Mouse (Mus musculus) kidney, postnatal 4 days (tissue): Measurements from ENCODE around the gene Rtel1.
A peak's percentile ranks its signal among the peaks of the same experiment; 100 is the strongest.

Experiments
- DNase-seq, 2 experiments: peaks; one replicate each; pipeline ENCODE4 v3.0.0; 2021; ENCODE audit warnings: mixed read lengths in 2 of 2

The Rtel1 gene

GRCm38 (mm10) chr2:181332542-181332941 lies 13.0 kb downstream of the Rtel1 start:
- no peak for DNase-seq

GRCm38 (mm10) chr2:181334023-181334422 lies 14.5 kb downstream of the Rtel1 start:
- peak; percentile 81 for DNase-seq

GRCm38 (mm10) chr2:181340426-181340825 lies 20.9 kb downstream of the Rtel1 start:
- no peak for DNase-seq

GRCm38 (mm10) chr2:181342766-181343165 lies 23.2 kb downstream of the Rtel1 start:
- DNase-seq: no peak

- DNase-seq: no peak
Measured at GRCm38 (mm10) chr2:181356780-181357179, 37.2 kb downstream of the Rtel1 start.

- no peak for DNase-seq
Measured at GRCm38 (mm10) chr2:181363946-181364345, 44.4 kb downstream of the Rtel1 start.

- no peak for DNase-seq
Measured at GRCm38 (mm10) chr2:181364487-181364859, 44.9 kb downstream of the Rtel1 start.

GRCm38 (mm10) chr2:181364860-181365596 lies 45.5 kb downstream of the Rtel1 start, which contains the start of the genes Zgpat and Arfrp1:
TSS of gene Zgpat (plus strand) at chr2:181364928.
TSS of gene Arfrp1 (minus strand) at chr2:181365404.
- DNase-seq: peak; percentile 90 to 95

- DNase-seq: peak in 1 of 2 experiments; percentile 50
Measured at GRCm38 (mm10) chr2:181365655-181366075, 46.1 kb downstream of the Rtel1 start.

GRCm38 (mm10) chr2:181370001-181370400 lies 50.5 kb downstream of the Rtel1 start:
- DNase-seq: no peak

GRCm38 (mm10) chr2:181375787-181376186 lies 56.2 kb downstream of the Rtel1 start:
- no peak for DNase-seq

- DNase-seq: no peak
Measured at GRCm38 (mm10) chr2:181377230-181377629, 57.7 kb downstream of the Rtel1 start.

GRCm38 (mm10) chr2:181378701-181379100 lies 59.2 kb downstream of the Rtel1 start:
- DNase-seq: no peak

- DNase-seq: no peak
Measured at GRCm38 (mm10) chr2:181379778-181380177, 60.2 kb downstream of the Rtel1 start, which contains the start of gene Lime1. TSS of gene Lime1 (plus strand) at chr2:181380078.

- DNase-seq: peak in 1 of 2 experiments; percentile 18
Measured at GRCm38 (mm10) chr2:181380251-181380650, 60.7 kb downstream of the Rtel1 start.

- no peak for DNase-seq
Measured at GRCm38 (mm10) chr2:181381107-181381506, 61.6 kb downstream of the Rtel1 start.

GRCm38 (mm10) chr2:181381631-181382306 lies 62.2 kb downstream of the Rtel1 start:
- DNase-seq: no peak

GRCm38 (mm10) chr2:181384463-181384862 lies 64.9 kb downstream of the Rtel1 start:
- DNase-seq: peak in 1 of 2 experiments; percentile 6

- DNase-seq: peak; percentile 50 to 66
Measured at GRCm38 (mm10) chr2:181384919-181385391, 65.4 kb downstream of the Rtel1 start.

GRCm38 (mm10) chr2:181385885-181386284 lies 66.3 kb downstream of the Rtel1 start:
- DNase-seq: peak; percentile 47 to 61

GRCm38 (mm10) chr2:181386663-181387210 lies 67.2 kb downstream of the Rtel1 start:
- no peak for DNase-seq

- DNase-seq: no peak
Measured at GRCm38 (mm10) chr2:181390136-181390870, 70.8 kb downstream of the Rtel1 start.

- no peak for DNase-seq
Measured at GRCm38 (mm10) chr2:181391022-181391421, 71.5 kb downstream of the Rtel1 start.
